Mouse (Mus musculus) heart, adult 2 months (tissue): ENCODE measurements around the gene Bco2.

ENCODE experiments used
- CTCF ChIP-seq: fragments of 200-600 bp; IDR thresholded peaks from 2 replicates; pipeline ENCODE4 v1.8.1; 2022; ENCODE audit warnings: antibody characterized with exemption, mild to moderate bottlenecking, moderate library complexity
- POLR2A ChIP-seq: fragments of 200-500 bp; IDR thresholded peaks from 2 replicates; pipeline ENCODE4 v1.6.1; 2011; ENCODE audit warnings: mild to moderate bottlenecking, low read depth, low read length, control low read depth; ENCODE audit not compliant: insufficient read depth

- peak; percentile 69 for TF ChIP-seq CTCF
- TF ChIP-seq POLR2A, result no peak
Observed at GRCm38 (mm10) chr9:50530890-50531289, 24.1 kb downstream of the Bco2 start.
